Mouse (Mus musculus): Measurements from ENCODE around the gene Sipa1l3.

Sipa1l3 gene

DNA sequence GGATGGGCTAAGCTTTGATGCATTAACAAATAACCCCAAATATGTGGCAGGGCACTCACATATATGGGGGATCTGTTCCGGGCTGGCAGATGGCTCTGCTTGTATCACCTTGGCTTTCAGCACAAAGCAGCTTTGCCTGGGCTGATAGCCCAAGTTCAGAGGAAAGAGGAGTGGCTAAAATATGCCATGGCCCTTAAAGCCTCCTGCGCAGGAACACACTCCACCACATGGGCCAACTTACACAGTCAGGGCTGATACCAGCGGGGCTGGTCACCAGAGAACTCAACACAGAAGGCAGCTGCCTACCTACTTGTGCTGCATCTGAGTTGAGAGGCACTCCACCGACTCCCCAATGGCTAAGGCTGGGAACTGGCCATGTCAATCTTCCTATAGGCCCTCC lies 111.6 kb downstream of the Sipa1l3 start:
- DNase-seq: no peak

DNA sequence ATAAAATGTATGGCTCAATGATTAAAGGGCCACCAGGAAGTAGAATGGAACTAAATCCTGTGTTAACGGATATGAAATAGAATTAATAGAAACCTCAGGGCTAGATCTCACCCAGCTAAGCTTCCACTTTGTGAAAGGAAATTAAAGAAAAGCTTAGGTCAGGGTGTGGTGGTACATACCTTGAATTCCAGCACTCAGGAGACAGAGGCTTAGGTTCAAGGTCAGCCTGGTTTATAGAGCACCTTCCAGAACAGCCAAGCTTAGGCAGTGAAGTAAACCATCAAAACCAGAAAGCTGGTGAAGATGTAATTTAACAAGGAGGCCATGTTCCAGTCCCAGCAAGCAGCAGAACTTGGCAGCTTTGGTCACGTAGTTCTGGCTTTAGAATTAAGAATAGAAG lies 114.3 kb downstream of the Sipa1l3 start:
- no peak for DNase-seq

DNA sequence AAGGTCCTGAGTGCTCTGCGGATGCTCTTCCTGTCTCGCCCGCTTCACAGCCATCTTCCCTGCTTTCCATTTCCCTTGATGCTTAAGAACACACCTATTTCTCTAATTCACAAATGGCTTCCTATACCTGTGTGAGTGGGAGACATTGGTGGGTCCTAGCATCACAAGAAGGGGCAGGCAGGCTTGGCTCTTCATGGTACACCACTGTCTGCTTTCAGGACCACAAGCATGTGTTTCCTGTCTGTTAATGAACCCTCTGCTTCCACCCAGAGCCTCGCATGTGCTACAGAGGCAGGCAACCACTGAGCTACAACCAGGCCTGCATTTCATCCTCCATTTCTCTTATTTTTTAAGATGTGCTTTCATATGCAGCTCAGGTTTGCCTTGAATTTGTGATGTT lies 116.4 kb downstream of the Sipa1l3 start:
- no peak for DNase-seq

DNA sequence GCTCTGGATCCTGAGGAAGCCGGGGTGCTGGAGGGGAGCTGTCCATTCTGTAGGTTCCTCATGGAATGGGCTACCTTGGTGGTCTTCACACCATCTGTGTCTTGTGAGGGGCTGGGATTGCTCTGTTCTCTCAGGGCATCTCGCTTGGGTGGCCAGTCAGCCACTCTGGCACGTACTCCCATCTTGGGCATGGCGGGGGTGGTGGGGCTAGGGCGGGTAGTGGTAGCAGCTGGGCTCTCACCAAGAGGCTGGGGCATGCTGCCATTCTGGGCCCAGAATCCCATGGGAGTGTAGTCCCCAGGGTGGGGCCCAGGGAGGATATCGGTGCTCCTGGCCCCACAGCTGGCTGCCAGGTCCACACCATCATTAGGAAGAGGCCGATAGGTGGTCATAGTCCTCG lies 118.0 kb downstream of the Sipa1l3 start:
- DNase-seq: no peak

DNA sequence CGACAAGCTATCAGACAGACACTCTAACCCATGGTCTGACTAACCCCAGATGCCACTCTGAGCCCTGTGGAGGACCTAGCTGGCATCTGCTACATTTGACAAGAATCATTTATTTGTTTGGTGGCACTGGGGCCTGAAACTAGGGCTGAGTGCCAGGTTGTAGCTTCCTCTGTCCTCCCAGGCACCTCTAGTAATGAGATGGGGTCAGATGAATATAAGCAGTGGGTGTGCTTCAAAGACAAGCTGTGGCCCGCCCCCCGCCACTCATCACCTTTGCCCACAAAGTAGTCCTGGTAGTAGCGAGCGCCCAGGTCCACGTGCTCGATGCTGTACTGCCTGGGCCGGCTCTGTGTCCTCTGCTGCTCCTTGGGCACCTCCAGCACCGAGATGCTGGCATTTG lies 119.4 kb downstream of the Sipa1l3 start:
- no peak for DNase-seq

DNA sequence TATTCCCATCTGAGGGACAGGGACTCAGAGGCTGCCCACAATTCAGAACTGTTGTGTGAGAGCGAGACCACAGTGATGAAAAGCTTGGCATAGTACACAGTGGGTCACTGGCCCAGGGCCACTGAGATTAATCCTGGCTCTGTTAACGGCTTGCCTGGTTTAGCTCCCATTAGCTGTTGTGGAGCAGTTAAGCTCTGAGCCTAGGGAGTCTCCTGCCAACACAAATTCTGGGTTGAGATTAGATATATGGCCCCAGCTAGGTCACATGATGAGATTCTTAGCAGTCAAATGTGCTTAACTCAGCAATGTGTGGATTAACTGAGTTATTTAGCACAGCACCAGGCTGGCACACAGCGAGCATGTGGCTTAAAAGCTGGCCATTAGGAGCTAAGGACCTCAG lies 121.0 kb downstream of the Sipa1l3 start:
- no peak for DNase-seq

DNA sequence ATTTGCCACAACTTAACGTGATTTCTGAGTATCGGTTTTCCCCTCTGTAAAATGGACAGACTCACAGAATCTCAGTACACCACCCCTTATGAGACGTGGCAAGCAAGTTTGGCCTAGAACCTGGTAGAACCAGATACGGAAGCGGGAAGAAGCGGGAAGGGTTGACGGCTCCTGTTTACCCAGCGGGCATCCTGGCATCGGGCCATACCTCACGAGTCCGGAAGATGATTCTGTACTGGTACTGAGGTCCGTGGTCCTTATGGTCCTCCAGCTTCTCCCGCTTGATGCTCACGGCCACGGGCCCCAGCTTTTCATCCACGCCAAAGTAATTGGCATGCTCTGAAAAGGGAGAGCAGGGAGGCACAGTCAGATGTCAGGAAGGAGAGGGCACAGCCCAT lies 121.5 kb downstream of the Sipa1l3 start:
- no peak for DNase-seq

DNA sequence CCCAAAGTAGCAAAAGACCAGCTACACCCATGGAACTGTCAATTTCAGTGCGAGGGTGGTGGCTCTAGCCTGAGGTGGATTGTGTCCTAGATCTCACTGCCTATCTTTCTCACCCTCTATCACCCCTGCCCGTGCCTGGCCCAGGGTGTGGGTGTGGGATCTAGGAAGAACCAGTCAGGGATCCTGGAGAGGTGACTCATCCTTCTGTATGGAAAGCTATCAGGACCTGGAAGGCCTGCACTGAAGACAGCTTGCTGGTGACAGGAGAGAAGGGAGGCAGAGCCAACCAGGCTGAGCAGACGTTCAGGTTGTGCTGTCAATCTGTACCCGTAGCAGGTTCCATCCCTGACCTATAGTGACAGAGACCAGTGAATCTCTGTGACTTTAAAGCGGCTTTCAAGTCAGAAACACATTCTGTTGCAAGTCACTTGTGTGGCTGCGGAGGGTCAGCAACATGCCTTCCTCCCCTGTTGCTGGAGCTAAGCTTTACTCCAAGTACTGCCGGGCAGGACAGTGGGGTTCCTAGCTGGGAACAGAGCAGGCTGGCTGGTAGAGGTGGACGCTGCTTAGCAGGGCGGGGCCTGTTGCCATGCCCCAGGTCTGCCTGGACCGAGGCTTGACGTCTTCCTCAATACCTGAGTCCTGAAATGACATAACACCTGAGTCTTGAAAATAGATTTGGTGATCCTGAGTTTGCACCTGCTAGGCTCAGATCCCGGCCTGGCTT lies 122.1 kb downstream of the Sipa1l3 start:
- DNase-seq: no peak

DNA sequence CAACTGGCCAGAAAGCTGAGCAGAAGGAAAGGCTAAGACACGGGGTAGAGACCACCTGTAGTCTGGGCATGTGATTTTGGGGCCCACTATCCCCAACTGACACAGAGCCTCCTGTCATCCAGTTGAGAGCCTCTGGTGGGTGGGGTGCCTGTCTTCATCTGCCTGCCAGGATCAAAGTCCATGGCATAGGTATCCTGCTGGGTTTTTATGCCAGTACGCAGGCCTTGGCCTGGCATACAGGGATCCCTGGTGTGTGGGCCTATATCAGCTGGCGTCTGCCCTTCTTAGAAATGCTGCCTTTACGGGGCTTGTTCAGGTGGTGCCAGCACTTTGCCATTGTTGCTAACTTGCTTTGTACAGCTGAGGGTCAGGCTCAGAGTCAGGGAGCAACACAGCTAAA lies 123.3 kb downstream of the Sipa1l3 start:
- DNase-seq: no peak

DNA sequence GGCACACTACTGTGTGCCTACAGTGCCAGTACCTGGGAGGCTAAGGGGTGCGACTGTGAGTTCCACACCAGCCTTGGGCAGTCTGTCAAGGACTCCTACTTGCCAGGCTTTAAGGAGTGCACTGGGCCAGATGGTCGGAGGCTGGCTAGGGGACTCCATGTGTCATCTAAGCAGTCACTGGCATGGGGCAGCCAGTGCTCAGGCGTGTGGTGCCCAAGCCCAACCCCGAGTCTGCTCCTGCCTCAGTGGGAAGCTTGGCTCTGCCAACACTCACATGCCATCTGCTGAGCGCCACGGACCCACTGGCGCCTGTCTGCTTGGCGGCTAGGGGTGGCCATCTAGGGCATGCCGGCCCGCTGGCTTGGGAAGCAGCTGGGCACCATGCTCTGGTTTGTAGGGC lies 125.1 kb downstream of the Sipa1l3 start:
- no peak for DNase-seq

DNA sequence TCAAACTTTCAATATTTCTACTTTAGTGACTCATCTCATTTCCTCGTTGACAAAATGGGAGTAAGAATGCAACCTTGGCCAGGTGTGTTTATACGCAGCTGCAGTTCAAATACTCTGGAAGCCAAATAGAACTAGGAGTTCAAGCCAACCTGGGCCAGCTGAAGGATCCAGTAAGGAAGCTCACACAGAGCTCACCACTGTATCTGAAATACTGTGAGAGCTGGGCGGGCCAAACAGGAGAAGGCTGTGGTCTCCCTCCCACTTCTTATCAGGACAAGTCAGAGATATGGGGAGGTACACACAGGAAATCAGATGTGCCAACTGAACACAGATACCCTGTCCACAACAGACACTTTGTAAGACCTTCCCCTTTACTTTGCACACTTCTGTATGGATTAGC lies 125.6 kb downstream of the Sipa1l3 start:
- DNase-seq: no peak

DNA sequence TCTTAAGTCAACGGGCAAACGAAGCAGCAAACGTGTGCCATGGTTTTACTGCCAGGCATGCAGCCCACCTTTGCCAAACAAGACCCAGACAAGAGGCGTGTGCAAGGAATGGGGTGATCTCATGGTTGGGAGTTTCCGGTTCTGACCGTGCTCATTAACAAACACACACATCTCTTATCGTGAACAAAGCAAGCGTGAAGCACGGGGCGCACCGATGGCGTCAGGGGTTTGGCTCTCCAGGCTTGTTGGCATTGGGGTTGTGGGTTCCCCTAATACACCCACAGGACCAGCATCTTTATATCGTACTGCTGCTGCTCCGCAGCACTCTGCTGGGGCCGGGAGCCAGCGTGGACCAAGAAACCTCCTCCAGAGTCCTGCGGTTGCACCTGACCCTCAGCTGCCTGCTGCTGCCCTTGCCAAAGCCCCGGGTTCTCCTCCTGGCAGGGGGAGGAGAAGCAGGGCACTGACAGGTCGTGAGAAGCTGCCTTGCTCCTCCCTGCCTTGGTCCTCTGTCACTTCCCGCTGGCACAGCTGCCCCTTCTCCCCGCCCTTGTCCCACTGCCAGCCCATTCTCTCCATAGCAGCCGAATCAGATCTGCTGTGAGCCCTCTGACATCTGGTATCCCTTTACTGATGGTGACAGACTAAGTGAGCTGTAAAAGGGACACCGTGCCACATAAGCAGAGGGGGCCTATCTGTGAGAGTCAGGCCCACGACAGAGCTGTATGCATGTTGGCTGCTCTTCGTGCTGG lies 126.5 kb downstream of the Sipa1l3 start:
- no peak for DNase-seq

DNA sequence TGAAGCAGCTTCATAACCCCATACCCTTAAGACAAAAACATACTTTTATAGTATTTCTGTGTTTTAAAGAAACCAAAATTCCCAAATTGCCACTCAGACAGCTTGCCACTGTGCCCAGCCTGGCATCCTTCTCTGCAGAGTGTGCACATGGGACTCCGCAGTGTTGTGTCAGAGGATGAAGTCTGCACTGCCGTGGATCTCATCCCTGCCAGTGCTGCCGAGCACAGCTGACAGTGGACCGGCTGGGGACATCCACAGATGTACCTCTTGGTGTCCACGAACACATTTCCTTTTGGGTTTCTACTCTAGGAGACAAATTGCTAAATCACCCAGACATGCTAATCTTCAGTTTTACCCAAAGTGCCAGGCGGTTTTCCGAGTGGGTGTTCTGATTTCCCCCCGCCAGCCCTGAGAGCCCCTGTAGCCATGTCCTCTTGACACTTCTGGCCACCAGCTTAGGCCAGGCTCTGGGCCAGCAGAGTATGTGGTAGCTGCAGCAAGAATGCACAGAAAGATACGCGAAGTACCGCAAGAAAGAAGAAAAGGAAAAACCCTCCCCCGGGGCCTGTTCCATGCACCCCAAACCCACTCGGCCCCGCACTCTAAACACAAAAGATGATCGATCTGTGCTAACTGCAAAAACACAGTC lies 127.2 kb downstream of the Sipa1l3 start:
- DNase-seq: no peak

DNA sequence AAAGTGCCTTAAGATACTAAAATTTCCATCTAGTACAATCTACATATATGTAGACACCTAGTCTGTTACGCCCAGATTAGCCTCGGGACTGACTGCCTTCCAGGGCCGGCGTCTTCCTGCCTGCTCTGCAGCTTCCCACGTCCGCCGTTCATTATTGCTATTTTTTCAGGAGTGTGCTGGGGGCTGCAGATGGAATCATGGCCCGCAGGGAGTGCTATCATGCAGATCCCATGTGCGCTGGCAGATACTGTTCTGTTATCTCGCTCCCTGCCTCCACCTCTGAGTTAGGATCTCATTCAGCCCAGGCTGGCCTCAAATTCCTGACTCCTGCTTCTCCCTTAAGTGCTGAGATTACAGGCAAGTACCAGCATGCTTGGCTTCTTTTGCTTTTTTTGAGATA lies 128.2 kb downstream of the Sipa1l3 start:
- DNase-seq: no peak

DNA sequence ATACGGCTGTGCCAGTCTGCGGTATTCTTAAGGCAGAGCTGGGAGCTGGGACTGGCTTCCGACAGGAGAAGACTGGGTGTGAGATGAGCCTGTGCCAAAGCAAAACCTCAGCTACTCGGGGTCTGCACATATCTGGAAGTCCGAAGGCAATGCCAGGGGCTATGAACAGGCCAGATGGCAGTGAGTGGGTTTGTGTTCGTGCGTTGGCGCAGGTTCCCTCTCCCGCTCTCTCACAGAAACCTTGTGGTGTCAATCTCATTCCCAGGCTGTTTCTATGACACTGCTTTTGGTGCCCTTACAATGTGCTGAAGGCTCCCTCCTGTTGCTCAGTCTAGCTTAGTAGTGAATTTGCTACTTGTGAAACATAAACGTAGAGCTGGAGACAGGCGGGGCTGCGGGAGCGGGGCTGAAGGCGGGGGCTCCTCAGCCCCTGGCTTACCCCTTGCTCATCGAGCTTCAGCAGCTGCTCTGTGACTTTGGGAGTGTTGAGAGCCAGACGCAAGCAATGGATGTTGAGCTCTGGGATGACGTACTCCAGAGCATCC lies 130.8 kb downstream of the Sipa1l3 start:
- DNase-seq: no peak

DNA sequence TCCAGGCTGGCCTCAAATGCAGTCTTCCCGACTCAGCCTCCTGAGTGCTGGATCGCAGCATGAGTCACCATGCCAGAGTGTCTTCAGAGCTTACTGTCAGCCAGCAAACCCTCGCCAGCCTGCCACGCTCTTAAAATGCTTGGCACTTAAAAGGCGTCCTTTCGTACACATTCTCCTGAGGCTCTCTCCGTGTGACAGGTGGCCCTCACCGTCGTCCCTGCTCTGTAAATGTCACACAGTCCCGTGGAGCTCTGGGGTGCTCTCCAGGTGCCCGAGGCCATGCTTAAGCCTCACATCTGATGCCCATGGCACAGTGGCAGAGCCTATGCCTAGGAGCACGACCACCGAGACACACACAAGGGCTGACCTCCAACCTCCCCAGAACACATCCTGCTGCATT lies 132.1 kb downstream of the Sipa1l3 start:
- no peak for DNase-seq

DNA sequence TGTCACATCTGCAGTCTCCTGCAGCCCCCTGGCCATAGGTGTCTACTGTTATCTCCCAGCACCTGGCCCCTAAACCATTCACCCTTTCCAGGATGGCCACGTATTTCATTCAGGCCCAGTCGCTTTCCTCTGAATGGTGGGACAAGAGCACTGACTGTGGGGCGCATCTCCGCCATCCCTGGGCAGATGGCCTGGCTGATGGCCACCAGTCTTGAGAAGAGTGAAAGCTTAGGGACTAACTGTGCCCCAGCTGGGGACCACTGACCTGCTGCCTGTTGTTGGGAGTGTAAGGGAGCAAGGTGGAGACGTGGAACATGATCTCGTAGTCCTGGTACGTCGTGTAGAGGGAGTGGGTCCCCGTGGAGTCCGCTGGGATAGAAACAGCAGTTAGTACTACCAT lies 132.7 kb downstream of the Sipa1l3 start:
- DNase-seq: no peak

DNA sequence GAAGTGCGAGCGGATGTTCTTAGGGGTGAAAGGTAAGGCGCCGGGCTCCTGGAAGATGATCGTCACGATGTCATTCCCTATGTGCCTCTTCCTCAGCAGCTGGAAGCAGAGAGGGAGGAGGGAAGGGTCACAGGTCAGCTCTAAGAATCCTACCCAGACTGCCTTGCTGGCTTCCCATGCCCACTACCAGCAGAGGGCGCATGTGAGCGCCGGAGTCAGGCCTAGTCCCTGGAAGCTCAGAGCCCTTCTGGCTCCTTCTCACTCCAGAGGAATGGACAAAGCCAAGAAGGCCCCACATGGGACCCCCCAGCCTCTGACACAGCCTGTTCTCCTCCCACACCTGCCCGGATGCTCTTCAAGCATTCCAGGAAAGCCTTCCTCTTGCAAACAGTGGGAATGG lies 135.2 kb downstream of the Sipa1l3 start:
- peak; percentile 85 for DNase-seq

DNA sequence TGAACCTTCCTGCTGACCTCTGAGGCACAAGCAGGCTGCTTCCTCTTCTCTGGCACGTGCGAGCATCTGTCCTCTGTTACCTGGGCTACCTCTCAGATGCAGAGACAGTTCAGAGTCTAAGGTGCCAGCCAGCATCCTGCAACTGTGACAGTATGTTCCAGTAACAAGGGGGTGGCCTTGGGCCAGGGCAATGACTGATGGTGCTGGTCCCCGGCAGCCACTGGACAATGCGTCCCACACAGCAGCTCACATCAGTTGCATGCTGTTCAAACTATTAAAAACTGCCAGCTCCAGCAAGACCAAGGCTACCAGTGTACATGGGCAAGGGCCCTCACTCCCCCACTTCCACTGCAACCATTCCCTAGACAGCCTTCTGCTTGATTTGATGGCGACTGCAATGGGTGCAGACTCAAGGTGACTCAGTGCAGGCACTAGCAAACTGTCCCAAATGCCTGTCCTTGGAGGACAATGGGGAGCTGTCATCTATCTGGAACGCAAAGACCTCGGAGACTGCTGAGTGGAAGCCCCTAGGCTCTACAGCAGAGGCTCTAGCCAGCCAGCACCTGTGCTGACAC lies 136.9 kb downstream of the Sipa1l3 start:
- DNase-seq: no peak

DNA sequence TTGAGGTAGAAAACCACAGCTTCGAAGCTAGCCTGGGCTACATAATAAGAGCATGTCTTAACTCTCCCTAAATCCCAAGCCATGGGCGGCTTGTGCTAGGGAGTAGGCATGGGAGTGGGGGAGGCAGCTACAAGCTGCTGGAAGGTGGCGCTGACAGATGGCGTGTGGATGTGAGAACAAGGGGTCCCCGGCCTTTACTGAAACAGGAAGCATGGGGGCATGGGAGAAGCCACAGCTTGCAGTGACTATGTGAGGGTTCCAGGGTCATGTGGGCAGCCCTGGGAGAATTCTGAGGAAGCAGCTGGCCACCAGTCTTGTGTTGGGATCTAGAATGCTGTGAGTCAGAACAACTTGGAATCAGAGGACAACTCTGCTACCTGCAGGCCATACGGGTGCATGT lies 144.4 kb downstream of the Sipa1l3 start:
- no peak for DNase-seq

DNA sequence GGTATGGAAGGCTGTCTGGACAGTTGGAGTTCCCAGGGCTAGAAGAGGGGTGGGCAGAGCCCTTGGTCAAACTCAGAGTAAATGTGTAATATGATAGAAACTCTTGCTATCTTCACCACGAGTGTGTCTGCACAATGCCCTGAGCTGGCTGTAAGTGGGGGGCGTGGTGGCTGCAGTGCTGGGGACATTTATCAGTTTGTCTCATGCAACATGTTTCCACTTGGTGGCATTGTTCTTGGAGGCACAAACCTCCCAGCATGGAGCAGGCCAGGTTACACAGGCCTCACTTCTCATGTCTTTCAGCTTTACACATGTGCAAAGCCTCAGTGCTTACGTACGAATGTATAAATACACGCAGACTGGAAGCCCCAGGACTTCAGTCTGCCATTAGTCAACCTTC lies 146.3 kb downstream of the Sipa1l3 start:
- no peak for DNase-seq

DNA sequence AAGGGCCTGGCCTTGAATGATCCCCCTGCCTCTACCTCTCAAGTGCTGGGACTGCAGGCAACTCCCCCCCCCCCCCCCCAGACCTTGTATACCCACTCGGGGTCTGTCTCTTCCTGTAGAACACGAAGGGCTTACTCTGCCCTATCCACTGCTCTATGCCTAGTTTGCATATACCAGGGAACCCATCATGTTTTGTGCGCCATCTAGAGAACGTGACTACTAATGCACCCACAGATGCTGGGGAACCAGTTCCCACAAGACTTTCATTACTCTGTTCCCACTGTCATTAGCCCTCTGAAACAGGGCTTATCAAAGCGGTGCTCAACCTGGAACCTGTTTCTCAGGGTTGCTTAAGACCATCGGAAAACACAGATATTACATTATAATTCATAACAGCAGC lies 148.4 kb downstream of the Sipa1l3 start:
- peak; percentile 41 for DNase-seq

DNA sequence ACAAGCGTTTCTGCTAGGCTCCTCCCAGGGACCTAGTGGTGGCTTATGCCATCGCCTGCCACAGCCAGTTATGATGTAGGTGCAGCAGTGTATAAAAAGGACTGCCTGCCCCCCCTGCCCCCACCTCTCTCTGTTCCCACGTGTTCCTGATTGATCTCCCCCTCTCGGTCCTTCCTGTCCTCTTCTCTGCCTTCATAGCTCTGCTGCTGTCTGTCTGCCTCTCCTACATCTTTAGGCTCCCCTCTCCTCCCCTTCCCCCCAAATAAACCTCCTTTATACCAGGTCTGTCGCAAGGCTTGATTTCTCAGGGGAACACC lies 150.5 kb downstream of the Sipa1l3 start:
- DNase-seq: peak; percentile 59
